19 mouse cellular contexts compared by ENCODE assay signal in genomic region chr5:125492379-125493092, GRCm38 (mm10). TPM values are rescaled to one million over a fixed set of nuclear protein-coding genes. Genes with fewer than 3 reads are reported as not detected.
DNase-seq lines count a peak whose midpoint lies in the region; ATAC-seq lines count a peak whose summit lies in the region.
"Had no signal": no experiment of that assay in that cellular context is flagged by ENCODE, and none has a peak within 500 bp of the region (broad histone marks: within the 10 kb centered on the region; RNA-seq: fewer than 3 reads in every experiment).

No protein-coding gene starts in this region.

- no peaks in the 10 kb centered on the region for H3K4me1 ChIP-seq in midbrain, embryonic 14.5 days (ENCODE audit: control insufficient read depth, insufficient read depth, low read length)
- H3K4me1 ChIP-seq in midbrain, embryonic 13.5 days (replicated peaks): peaks cover 9% of the 10 kb centered on the region
- 0 out of 2 replicates have a peak, but pooled peaks cover 4% of the 10 kb centered on the region for H3K4me1 ChIP-seq in embryonic facial prominence, embryonic 15.5 days

- H3K4me3 ChIP-seq in midbrain, embryonic 14.5 days (replicated peaks; ENCODE audit: low read depth, low read length): no peak overlapping the region
- no peak overlapping the region for H3K4me3 ChIP-seq in midbrain, embryonic 13.5 days (replicated peaks)
- H3K4me3 ChIP-seq in embryonic facial prominence, embryonic 15.5 days (replicated peaks): no peak overlapping the region
- H3K4me3 ChIP-seq: kidney, embryonic 15.5 days; neural tube, embryonic 12.5 days had no signal

- DNase-seq in gastrocnemius, adult 18-20 months (ENCODE audit: low spot score): peak; percentile 31
- DNase-seq in gastrocnemius, postnatal 14 days: no peak
- DNase-seq in layer of hippocampus, postnatal 10 days (ENCODE audit: low spot score in 2 of 2): peak; percentile 56 to 61
- no peak for DNase-seq in layer of hippocampus, adult 9-10 months (ENCODE audit: low spot score)
- peak; percentile 8 for DNase-seq in midbrain, embryonic 14.5 days
- DNase-seq: adrenal gland, postnatal 36 days; cerebellum, adult 9-10 months; embryo, embryonic 11 days; forebrain, postnatal 0 days; spleen, adult 18-20 months had no signal

- H3K27ac ChIP-seq in midbrain, embryonic 14.5 days (replicated peaks; ENCODE audit: low read depth, low read length): no peak overlapping the region
- H3K27ac ChIP-seq in midbrain, embryonic 13.5 days: no peak overlapping the region
- no peak overlapping the region for H3K27ac ChIP-seq in embryonic facial prominence, embryonic 15.5 days (replicated peaks)
- H3K27ac ChIP-seq: kidney, embryonic 15.5 days; neural tube, embryonic 12.5 days had no signal

- 53% methylated on average over 17 of the region's 17 CpGs for WGBS in midbrain, embryonic 14.5 days
- 57% methylated on average over 17 of the region's 17 CpGs for WGBS in midbrain, embryonic 13.5 days
- WGBS in embryonic facial prominence, embryonic 15.5 days: 66% methylated on average over 17 of the region's 17 CpGs

- peaks cover 55% of the 10 kb centered on the region for H3K36me3 ChIP-seq in midbrain, embryonic 14.5 days (ENCODE audit: control insufficient read depth, insufficient read depth, low read length)
- H3K36me3 ChIP-seq in midbrain, embryonic 13.5 days: peaks cover 58% of the 10 kb centered on the region
- peaks cover 45% of the 10 kb centered on the region for H3K36me3 ChIP-seq in embryonic facial prominence, embryonic 15.5 days

- intact Hi-C loops in gastrocnemius, postnatal 14 days (cut with DNase I; ENCODE audit: low total_unique reads): no loop called here

- no peak overlapping the region for H3K9ac ChIP-seq in midbrain, embryonic 14.5 days (replicated peaks; ENCODE audit: low read length)
- H3K9ac ChIP-seq in midbrain, embryonic 13.5 days (replicated peaks): no peak overlapping the region
- H3K9ac ChIP-seq in embryonic facial prominence, embryonic 15.5 days: no peak overlapping the region
- H3K9ac ChIP-seq: forebrain, postnatal 0 days; kidney, embryonic 15.5 days; neural tube, embryonic 12.5 days had no signal

- ATAC-seq in midbrain, embryonic 14.5 days (ENCODE audit: low FRiP score, low TSS enrichment): no peak
- no peak for ATAC-seq in midbrain, embryonic 13.5 days
- peak; percentile 61 for ATAC-seq in embryonic facial prominence, embryonic 15.5 days (ENCODE audit: insufficient number of reproducible peaks, low FRiP score, low TSS enrichment, low read depth)
- no peak for ATAC-seq in CD4-positive, CD25-positive, alpha-beta regulatory T cell, adult 4 months
- ATAC-seq: forebrain, postnatal 0 days had no signal

- H3K9me3 ChIP-seq in midbrain, embryonic 14.5 days (ENCODE audit: control insufficient read depth, low read length): no peaks in the 10 kb centered on the region
- H3K9me3 ChIP-seq in midbrain, embryonic 13.5 days: no peaks in the 10 kb centered on the region
- no peaks in the 10 kb centered on the region for H3K9me3 ChIP-seq in embryonic facial prominence, embryonic 15.5 days (replicated peaks)
- H3K9me3 ChIP-seq: kidney, embryonic 15.5 days; neural tube, embryonic 12.5 days had no signal

- H3K27me3 ChIP-seq in midbrain, embryonic 14.5 days (ENCODE audit: control insufficient read depth, insufficient read depth, low read length): no peaks in the 10 kb centered on the region
- no peaks in the 10 kb centered on the region for H3K27me3 ChIP-seq in midbrain, embryonic 13.5 days
- H3K27me3 ChIP-seq in embryonic facial prominence, embryonic 15.5 days: no peaks in the 10 kb centered on the region
- H3K27me3 ChIP-seq: kidney, embryonic 15.5 days; neural tube, embryonic 12.5 days had no signal

- no peak overlapping the region for H3K4me2 ChIP-seq in midbrain, embryonic 14.5 days (ENCODE audit: low read length)
- no peak overlapping the region for H3K4me2 ChIP-seq in midbrain, embryonic 13.5 days (replicated peaks)
- H3K4me2 ChIP-seq in embryonic facial prominence, embryonic 15.5 days (replicated peaks): no peak overlapping the region
- H3K4me2 ChIP-seq: kidney, embryonic 15.5 days; neural tube, embryonic 12.5 days had no signal

RNA-seq across cellular contexts. Expression of gene Aacs, which starts 16.9 kb away (rescaled TPM):
- 1 to 10 TPM; 2.4 to 5.0 TPM for total RNA-seq in gastrocnemius, adult 18-20 months (2021)
- total RNA-seq in gastrocnemius, postnatal 14 days (2021): 1 to 10 TPM; 2.0 to 4.6 TPM
- total RNA-seq in layer of hippocampus, postnatal 10 days (2021): 100 to 1,000 TPM in 1 of 2 experiments, 10 to 100 TPM in 1; 94.5 to 106 TPM
- 63.6 and 71.3 TPM in 2 replicates for polyA plus RNA-seq in midbrain, embryonic 14.5 days (2014; fragmentation: Nextera tagmentation; extraction: Ambion mirVana)
- 54.5 and 57.5 TPM in 2 replicates for polyA plus RNA-seq in midbrain, embryonic 13.5 days (2015; fragmentation: Nextera tagmentation; extraction: Ambion mirVana)
- 42.5 and 46.3 TPM in 2 replicates for polyA plus RNA-seq in embryonic facial prominence, embryonic 15.5 days (2015; fragmentation: Nextera tagmentation; extraction: Ambion mirVana)
- polyA plus RNA-seq in CD4-positive, CD25-positive, alpha-beta regulatory T cell, adult 4 months (2017; shearing (Covaris generic)): 10 to 100 TPM; 22.1 to 39.8 TPM

RNA-seq across cellular contexts. Expression of gene Tmem132b, which starts 39.0 kb away (rescaled TPM):
- total RNA-seq in gastrocnemius, adult 18-20 months (2021): 1 to 10 TPM; 1.7 to 5.7 TPM
- total RNA-seq in gastrocnemius, postnatal 14 days (2021): under 1 TPM; 0.11 to 0.18 TPM
- total RNA-seq in layer of hippocampus, postnatal 10 days (2021): 10 to 100 TPM; 82.4 to 84.0 TPM
- 4.9 and 6.2 TPM in 2 replicates for polyA plus RNA-seq in midbrain, embryonic 14.5 days (2014; fragmentation: Nextera tagmentation; extraction: Ambion mirVana)
- polyA plus RNA-seq in midbrain, embryonic 13.5 days (2015; fragmentation: Nextera tagmentation; extraction: Ambion mirVana): 2.5 and 2.7 TPM in 2 replicates
- polyA plus RNA-seq in embryonic facial prominence, embryonic 15.5 days (2015; fragmentation: Nextera tagmentation; extraction: Ambion mirVana): 0.15 and 0.22 TPM in 2 replicates
- polyA plus RNA-seq in CD4-positive, CD25-positive, alpha-beta regulatory T cell, adult 4 months (2017; shearing (Covaris generic)): under 1 TPM in 1 of 2 experiments, not detected in 1; 0.16 TPM
- total RNA-seq: megakaryocyte progenitor cell, adult 5-6 weeks had no signal
- polyA plus RNA-seq: heart, postnatal 0 days; liver, embryonic 16.5 days; thymus, postnatal 0 days had no signal

RNA-seq across cellular contexts. Expression of gene Bri3bp, which starts 51.2 kb away (rescaled TPM):
- total RNA-seq in gastrocnemius, adult 18-20 months (2021): 1 to 10 TPM; 2.6 to 3.2 TPM
- total RNA-seq in gastrocnemius, postnatal 14 days (2021): 1 to 10 TPM; 5.3 to 6.4 TPM
- total RNA-seq in layer of hippocampus, postnatal 10 days (2021): 10 to 100 TPM; 82.6 to 87.9 TPM
- polyA plus RNA-seq in midbrain, embryonic 14.5 days (2014; fragmentation: Nextera tagmentation; extraction: Ambion mirVana): 26.8 and 37.8 TPM in 2 replicates
- 28.2 and 29.6 TPM in 2 replicates for polyA plus RNA-seq in midbrain, embryonic 13.5 days (2015; fragmentation: Nextera tagmentation; extraction: Ambion mirVana)
- 34.1 and 37.6 TPM in 2 replicates for polyA plus RNA-seq in embryonic facial prominence, embryonic 15.5 days (2015; fragmentation: Nextera tagmentation; extraction: Ambion mirVana)
- polyA plus RNA-seq in CD4-positive, CD25-positive, alpha-beta regulatory T cell, adult 4 months (2017; shearing (Covaris generic)): 1 to 10 TPM; 4.3 to 7.5 TPM

RNA-seq across cellular contexts. Expression of gene Dhx37, which starts 58.6 kb away (rescaled TPM):
- 1 to 10 TPM; 4.5 to 5.1 TPM for total RNA-seq in gastrocnemius, adult 18-20 months (2021)
- total RNA-seq in gastrocnemius, postnatal 14 days (2021): 1 to 10 TPM; 3.6 to 4.0 TPM
- total RNA-seq in layer of hippocampus, postnatal 10 days (2021): 10 to 100 TPM; 13.3 TPM
- polyA plus RNA-seq in midbrain, embryonic 14.5 days (2014; fragmentation: Nextera tagmentation; extraction: Ambion mirVana): 8.5 and 9.8 TPM in 2 replicates
- 12.1 and 13.2 TPM in 2 replicates for polyA plus RNA-seq in midbrain, embryonic 13.5 days (2015; fragmentation: Nextera tagmentation; extraction: Ambion mirVana)
- polyA plus RNA-seq in embryonic facial prominence, embryonic 15.5 days (2015; fragmentation: Nextera tagmentation; extraction: Ambion mirVana): 11.3 and 12.7 TPM in 2 replicates
- polyA plus RNA-seq in CD4-positive, CD25-positive, alpha-beta regulatory T cell, adult 4 months (2017; shearing (Covaris generic)): 1 to 10 TPM; 8.4 to 8.6 TPM

Comparison
In these comparisons a context has a peak if more than half of its experiments do, and no peak if none do; other contexts are left out.
1. DNase-seq: peak in gastrocnemius, adult 18-20 months (single experiment), layer of hippocampus, postnatal 10 days (2 of 2) and midbrain, embryonic 14.5 days (single experiment); none in gastrocnemius, postnatal 14 days (single experiment) and layer of hippocampus, adult 9-10 months (single experiment).